Mouse (Mus musculus) liver, postnatal 0 days (tissue): ENCODE results near the gene Anxa5.

Experiments
- CTCF ChIP-seq: sonication (generic); IDR thresholded peaks from 2 replicates; pipeline ENCODE4 v1.5.1; 2016; ENCODE audit warnings: antibody characterized with exemption, low read depth
- EP300 ChIP-seq: IDR thresholded peaks from 2 replicates; pipeline ENCODE4 v1.6.1; 2016; ENCODE audit warnings: antibody characterized with exemption, low read depth, mild to moderate bottlenecking

DNA sequence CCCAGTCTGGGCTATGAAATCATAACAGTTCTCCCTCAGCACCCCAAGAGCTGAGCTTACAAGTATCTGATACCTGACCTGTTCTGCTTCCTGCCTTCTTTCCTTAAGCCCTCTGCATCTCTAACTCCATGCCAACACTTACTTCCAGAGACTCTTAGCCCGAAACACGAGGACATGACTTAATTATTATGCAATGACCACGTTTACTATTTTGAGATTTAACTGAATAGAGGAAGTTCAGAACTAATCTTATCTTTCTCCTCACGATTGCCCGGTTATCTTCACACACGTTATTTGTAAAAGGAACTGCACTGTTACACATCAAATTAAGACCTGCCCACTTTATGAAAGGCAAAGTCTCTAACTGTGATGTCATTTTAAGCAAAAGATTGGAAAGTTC lies 28.8 kb downstream of the Anxa5 start:
- no peak for TF ChIP-seq CTCF
- no peak for TF ChIP-seq EP300
